Mouse (Mus musculus) c-Kit-negative CD71-positive TER-119-positive erythroid progenitor cells, embryonic 14.5 days (primary cell): ENCODE measurements around the gene Naa80.

Source experiments
- DNase-seq: peaks from one replicate; pipeline ENCODE4 v3.0.0-alpha.2; 2013; ENCODE audit warnings: low read depth, low spot score

The Naa80 gene

GRCm38 (mm10) chr9:107578587-107578986, at the start of gene Naa80:
Gene Naa80, plus strand, starts transcription at chr9:107578887.
- DNase-seq, result no peak

GRCm38 (mm10) chr9:107533791-107534407, 44.8 kb upstream of the Naa80 start, which contains the start of gene Tmem115:
Gene Tmem115, plus strand, starts transcription at chr9:107533945.
- DNase-seq, result peak; percentile 75

- DNase-seq, result no peak
These were observed 44.1 kb upstream of the Naa80 start for GRCm38 (mm10) chr9:107534408-107535202.

- DNase-seq, result no peak
These were observed 40.5 kb upstream of the Naa80 start for GRCm38 (mm10) chr9:107538231-107538630.

- DNase-seq, result no peak
These were observed 40.0 kb upstream of the Naa80 start for GRCm38 (mm10) chr9:107538711-107539110.

- no peak for DNase-seq
These were observed 38.7 kb upstream of the Naa80 start for GRCm38 (mm10) chr9:107539940-107540339.

- no peak for DNase-seq
These were observed 38.3 kb upstream of the Naa80 start for GRCm38 (mm10) chr9:107540420-107540819.

GRCm38 (mm10) chr9:107541005-107541404, 37.7 kb upstream of the Naa80 start:
- no peak for DNase-seq

- peak; percentile 71 for DNase-seq
These were observed 37.0 kb upstream of the Naa80 start, which contains the start of the genes Cyb561d2 and Nprl2 for GRCm38 (mm10) chr9:107541474-107542351. Gene Cyb561d2, minus strand, starts transcription at chr9:107542193. Gene Nprl2, plus strand, starts transcription at chr9:107542226.

GRCm38 (mm10) chr9:107542352-107542686, 36.4 kb upstream of the Naa80 start:
- no peak for DNase-seq

- DNase-seq, result no peak
These were observed 36.0 kb upstream of the Naa80 start for GRCm38 (mm10) chr9:107542721-107543120.

- DNase-seq, result no peak
These were observed 35.4 kb upstream of the Naa80 start for GRCm38 (mm10) chr9:107543299-107543698.

GRCm38 (mm10) chr9:107544196-107544700, 34.4 kb upstream of the Naa80 start:
- DNase-seq, result no peak

- DNase-seq, result no peak
These were observed 34.0 kb upstream of the Naa80 start for GRCm38 (mm10) chr9:107544729-107545128.

GRCm38 (mm10) chr9:107545199-107545598, 33.5 kb upstream of the Naa80 start:
- DNase-seq, result no peak

- peak; percentile 65 for DNase-seq
These were observed 33.1 kb upstream of the Naa80 start for GRCm38 (mm10) chr9:107545602-107546001.

- DNase-seq, result peak; percentile 85
These were observed 31.7 kb upstream of the Naa80 start, which contains the start of gene Zmynd10 for GRCm38 (mm10) chr9:107547026-107547425. Gene Zmynd10, plus strand, starts transcription at chr9:107547298.

- DNase-seq, result no peak
These were observed 30.7 kb upstream of the Naa80 start for GRCm38 (mm10) chr9:107547957-107548356.

- DNase-seq, result no peak
These were observed 29.9 kb upstream of the Naa80 start for GRCm38 (mm10) chr9:107548820-107549219.

GRCm38 (mm10) chr9:107549297-107550074, 29.2 kb upstream of the Naa80 start:
- no peak for DNase-seq
